ENCODE assay signal across 9 mouse cellular contexts in the genomic region with DNA sequence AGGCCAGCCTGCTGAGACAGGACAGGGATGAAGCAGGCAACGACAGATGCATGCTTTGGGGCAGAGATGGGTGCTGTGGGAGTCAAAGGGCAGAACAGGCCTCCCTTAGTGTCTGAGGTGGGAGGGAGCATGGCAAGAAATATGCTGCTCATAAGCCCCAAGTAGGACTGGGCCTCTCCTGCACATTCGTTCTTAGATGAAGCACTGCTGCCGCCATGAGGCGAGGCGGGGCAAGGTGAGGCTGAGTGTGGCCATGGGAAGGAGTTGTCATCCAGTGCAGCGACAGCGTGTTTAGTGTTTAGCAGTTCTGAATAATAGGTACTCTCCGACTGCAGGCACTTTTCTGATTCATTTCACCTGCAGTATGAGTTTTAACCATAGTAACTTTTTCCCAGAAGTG. TPM values are rescaled to one million over a fixed set of nuclear protein-coding genes. Genes with fewer than 3 reads are reported as not detected.
DNase-seq lines count a peak whose midpoint lies in the region; ATAC-seq and TF ChIP-seq lines count a peak whose summit lies in the region.
"Had no signal": no experiment of that assay in that cellular context is flagged by ENCODE, and none has a peak within 500 bp of the region (broad histone marks: within the 10 kb centered on the region; RNA-seq: fewer than 3 reads in every experiment).

No protein-coding gene starts in this region.

- no peak overlapping the region for H3K4me2 ChIP-seq in lung, embryonic 14.5 days
- H3K4me2 ChIP-seq: heart, embryonic 13.5 days had no signal

- H3K27ac ChIP-seq in lung, embryonic 14.5 days (ENCODE audit: low read depth): no peak overlapping the region
- H3K27ac ChIP-seq: heart, embryonic 13.5 days had no signal

- no peak for ATAC-seq in lung, embryonic 14.5 days (ENCODE audit: insufficient read depth)
- no peak for ATAC-seq in monocyte, adult 5-6 weeks (replicated peaks; ENCODE audit: insufficient number of reproducible peaks, low FRiP score, low TSS enrichment, poor library complexity, severe bottlenecking)

- 81% methylated on average over 8 of the region's 8 CpGs for WGBS in lung, embryonic 14.5 days

- H3K4me3 ChIP-seq in lung, embryonic 14.5 days (ENCODE audit: low read depth, low read length): no peak overlapping the region
- H3K4me3 ChIP-seq: heart, embryonic 13.5 days had no signal

- peaks cover 91% of the 10 kb centered on the region for H3K36me3 ChIP-seq in lung, embryonic 14.5 days (ENCODE audit: insufficient read depth)

- no peak overlapping the region for H3K9ac ChIP-seq in lung, embryonic 14.5 days
- H3K9ac ChIP-seq: heart, embryonic 13.5 days had no signal

- H3K9me3 ChIP-seq in lung, embryonic 14.5 days (ENCODE audit: low read depth, low read length): no peaks in the 10 kb centered on the region
- H3K9me3 ChIP-seq: heart, embryonic 13.5 days had no signal

- no peaks in the 10 kb centered on the region for H3K27me3 ChIP-seq in lung, embryonic 14.5 days (ENCODE audit: insufficient read depth, low read length)
- H3K27me3 ChIP-seq: heart, embryonic 13.5 days had no signal

- no peaks in the 10 kb centered on the region for H3K4me1 ChIP-seq in lung, embryonic 14.5 days (ENCODE audit: insufficient read depth)

- TF ChIP-seq CTCF in lung, embryonic 14.5 days (IDR thresholded peaks at IDR 0.05; ENCODE audit: low read depth): 0 out of 2 replicates have a peak, but pooled peaks have one; percentile 22

- peak; percentile 26 for DNase-seq in adrenal gland, adult 2 months
- DNase-seq in adrenal gland, adult 18-20 months (ENCODE audit: low spot score in 2 of 2): no peak
- DNase-seq in lung, embryonic 14.5 days: no peak
- DNase-seq in lung, adult 18-20 months: no peak
- peak; percentile 17 to 52 for DNase-seq in cerebellum, postnatal 14 days
- peak; percentile 20 to 36 for DNase-seq in layer of hippocampus, postnatal 14 days (ENCODE audit: low spot score in 2 of 2)
- peak; percentile 45 for DNase-seq in right cerebral cortex, postnatal 4 days

RNA-seq across cellular contexts. Expression of gene Med23, which starts 26.1 kb away (rescaled TPM):
- 10 to 100 TPM; 21.1 to 23.5 TPM for total RNA-seq in adrenal gland, adult 2 months (2021)
- 11.9 and 12.9 TPM in 2 replicates for polyA plus RNA-seq in adrenal gland, adult 2 months (2012; rRNA removed)
- total RNA-seq in adrenal gland, adult 18-20 months (2021): 10 to 100 TPM; 17.3 to 23.4 TPM
- 26.5 and 30.8 TPM in 2 replicates for polyA plus RNA-seq in lung, embryonic 14.5 days (2014; fragmentation: Nextera tagmentation; extraction: Ambion mirVana)
- 10 to 100 TPM; 26.2 to 29.0 TPM for total RNA-seq in layer of hippocampus, postnatal 14 days (2021)
- total RNA-seq in monocyte, adult 5-6 weeks (2017): 17.7 to 29.1 TPM (median 22.7 TPM) in 3 replicates

RNA-seq across cellular contexts. Expression of gene Arg1, which starts 31.4 kb away (rescaled TPM):
- 1 to 10 TPM in 1 of 2 experiments, not detected in 1; 3.9 TPM for total RNA-seq in adrenal gland, adult 2 months (2021)
- 0.10 TPM in 1 of 2 replicates, not detected in the other for polyA plus RNA-seq in adrenal gland, adult 2 months (2012; rRNA removed)
- total RNA-seq in adrenal gland, adult 18-20 months (2021): under 1 TPM; 0.19 to 0.27 TPM
- 1.4 and 2.3 TPM in 2 replicates for polyA plus RNA-seq in lung, embryonic 14.5 days (2014; fragmentation: Nextera tagmentation; extraction: Ambion mirVana)
- not detected for total RNA-seq in layer of hippocampus, postnatal 14 days (2021)
- total RNA-seq in monocyte, adult 5-6 weeks (2017): not detected in 3 replicates

RNA-seq across cellular contexts. Expression of gene Enpp3, which starts 53.3 kb away (rescaled TPM):
- 1 to 10 TPM; 1.7 to 2.2 TPM for total RNA-seq in adrenal gland, adult 2 months (2021)
- polyA plus RNA-seq in adrenal gland, adult 2 months (2012; rRNA removed): 0.22 and 0.66 TPM in 2 replicates
- total RNA-seq in adrenal gland, adult 18-20 months (2021): 1 to 10 TPM in 1 of 2 experiments, under 1 TPM in 1; 0.96 to 2.5 TPM
- polyA plus RNA-seq in lung, embryonic 14.5 days (2014; fragmentation: Nextera tagmentation; extraction: Ambion mirVana): 2.4 and 4.2 TPM in 2 replicates
- 1 to 10 TPM in 1 of 2 experiments, under 1 TPM in 1; 0.88 to 2.1 TPM for total RNA-seq in layer of hippocampus, postnatal 14 days (2021)
- total RNA-seq in monocyte, adult 5-6 weeks (2017): not detected in 3 replicates

Comparison
In these comparisons a context has a peak if more than half of its experiments do, and no peak if none do; other contexts are left out.
1. DNase-seq: peak in adrenal gland, adult 2 months (single experiment), cerebellum, postnatal 14 days (2 of 2), layer of hippocampus, postnatal 14 days (2 of 2) and right cerebral cortex, postnatal 4 days (single experiment); none in adrenal gland, adult 18-20 months (0 of 2), lung, embryonic 14.5 days (single experiment) and lung, adult 18-20 months (0 of 2).